Mouse (Mus musculus): ENCODE data around the gene Bves.

Bves gene

GRCm38 (mm10) chr10:45356091-45356490 is 20.5 kb downstream of the Bves start:
- DNase-seq, result no peak

- DNase-seq, result no peak
These were observed 27.8 kb downstream of the Bves start for GRCm38 (mm10) chr10:45363396-45363795.

GRCm38 (mm10) chr10:45366987-45367705 is 31.6 kb downstream of the Bves start:
- no peak for DNase-seq

- DNase-seq, result no peak
These were observed 34.1 kb downstream of the Bves start for GRCm38 (mm10) chr10:45369639-45370038.

GRCm38 (mm10) chr10:45370545-45370944 is 35.0 kb downstream of the Bves start:
- no peak for DNase-seq

- DNase-seq, result peak; percentile 79
These were observed 37.6 kb downstream of the Bves start for GRCm38 (mm10) chr10:45372994-45373692.

- no peak for DNase-seq
These were observed 42.7 kb downstream of the Bves start for GRCm38 (mm10) chr10:45378269-45378668.

- DNase-seq, result peak; percentile 44
These were observed 46.5 kb downstream of the Bves start for GRCm38 (mm10) chr10:45381937-45382636.

- DNase-seq, result no peak
These were observed 47.0 kb downstream of the Bves start for GRCm38 (mm10) chr10:45382637-45382958.

- no peak for DNase-seq
These were observed 62.6 kb downstream of the Bves start for GRCm38 (mm10) chr10:45398211-45398610.

- no peak for DNase-seq
These were observed 64.2 kb downstream of the Bves start for GRCm38 (mm10) chr10:45399702-45400243.

GRCm38 (mm10) chr10:45410624-45411341 is 75.2 kb downstream of the Bves start:
- peak; percentile 74 for DNase-seq

- peak; percentile 56 for DNase-seq
These were observed 76.2 kb downstream of the Bves start for GRCm38 (mm10) chr10:45411741-45412140.

GRCm38 (mm10) chr10:45412144-45412543 is 76.6 kb downstream of the Bves start:
- no peak for DNase-seq
